Mouse (Mus musculus): ENCODE results near the gene AA467197. TPM values are rescaled to one million over a fixed set of nuclear protein-coding genes. Genes with fewer than 3 reads are reported as not detected.

AA467197 gene
- total and polyA plus RNA-seq, 2 experiments from 2014 or later = 0.16 TPM; not detected in 1

GRCm38 (mm10) chr2:122616237-122616636 is 20.5 kb upstream of the AA467197 start:
- 59% methylated on average over 6 of the region's 6 CpGs for WGBS
- TF ChIP-seq EP300 (IDR thresholded peaks at IDR 0.05; ENCODE audit: low read depth) = no peak
- no peak for TF ChIP-seq CTCF (IDR thresholded peaks at IDR 0.05; ENCODE audit: low read depth)
- Histone ChIP-seq H3K9ac (replicated peaks; ENCODE audit: low read depth, low read length) (no peak overlapping the region), H3K4me2 (ENCODE audit: low read depth, low read length) (no peak overlapping the region), H3K4me1 (ENCODE audit: control insufficient read depth, insufficient read depth) (no peaks in the 10 kb centered on the region), H3K4me3 (ENCODE audit: low read depth, low read length) (no peak overlapping the region), H3K27me3 (ENCODE audit: control insufficient read depth, insufficient read depth, low read length) (no peaks in the 10 kb centered on the region), H3K36me3 (replicated peaks; ENCODE audit: control insufficient read depth, insufficient read depth, low read length) (no peaks in the 10 kb centered on the region), H3K9me3 (replicated peaks; ENCODE audit: control insufficient read depth, low read length) (no peaks in the 10 kb centered on the region), H3K27ac (ENCODE audit: low read depth) (no peak overlapping the region)
- DNase-seq (ENCODE audit: low spot score) = no peak
- ATAC-seq (ENCODE audit: insufficient read depth, low read depth) = no peak

- no peak for DNase-seq (ENCODE audit: low spot score)
- no peaks in the 10 kb centered on the region for H3K36me3 ChIP-seq (replicated peaks; ENCODE audit: control insufficient read depth, insufficient read depth, low read length)
- no peaks in the 10 kb centered on the region for H3K4me1 ChIP-seq (ENCODE audit: control insufficient read depth, insufficient read depth)
- no peak overlapping the region for H3K27ac ChIP-seq (ENCODE audit: low read depth)
- no peak overlapping the region for H3K4me3 ChIP-seq (ENCODE audit: low read depth, low read length)
- no peaks in the 10 kb centered on the region for H3K27me3 ChIP-seq (ENCODE audit: control insufficient read depth, insufficient read depth, low read length)
- ATAC-seq (ENCODE audit: insufficient read depth, low read depth) = no peak
- H3K4me2 ChIP-seq (ENCODE audit: low read depth, low read length) = no peak overlapping the region
- WGBS = 74% methylated on average over 6 of the region's 6 CpGs
- TF ChIP-seq CTCF (IDR thresholded peaks at IDR 0.05; ENCODE audit: low read depth) (no peak), EP300 (IDR thresholded peaks at IDR 0.05; ENCODE audit: low read depth) (no peak)
- H3K9ac ChIP-seq (replicated peaks; ENCODE audit: low read depth, low read length) = no peak overlapping the region
- H3K9me3 ChIP-seq (replicated peaks; ENCODE audit: control insufficient read depth, low read length) = no peaks in the 10 kb centered on the region
These were observed 19.0 kb upstream of the AA467197 start for GRCm38 (mm10) chr2:122617792-122618191.

GRCm38 (mm10) chr2:122618719-122619118 is 18.1 kb upstream of the AA467197 start:
- H3K27ac ChIP-seq (ENCODE audit: low read depth) = no peak overlapping the region
- no peak overlapping the region for H3K4me2 ChIP-seq (ENCODE audit: low read depth, low read length)
- H3K36me3 ChIP-seq (replicated peaks; ENCODE audit: control insufficient read depth, insufficient read depth, low read length) = no peaks in the 10 kb centered on the region
- 29% methylated on average over 4 of the region's 4 CpGs for WGBS
- no peak overlapping the region for H3K4me3 ChIP-seq (ENCODE audit: low read depth, low read length)
- no peak overlapping the region for H3K9ac ChIP-seq (replicated peaks; ENCODE audit: low read depth, low read length)
- no peak for DNase-seq (ENCODE audit: low spot score)
- TF ChIP-seq EP300 (IDR thresholded peaks at IDR 0.05; ENCODE audit: low read depth) (no peak), CTCF (IDR thresholded peaks at IDR 0.05; ENCODE audit: low read depth) (no peak)
- no peaks in the 10 kb centered on the region for H3K9me3 ChIP-seq (replicated peaks; ENCODE audit: control insufficient read depth, low read length)
- no peak for ATAC-seq (ENCODE audit: insufficient read depth, low read depth)
- H3K27me3 ChIP-seq (ENCODE audit: control insufficient read depth, insufficient read depth, low read length) = no peaks in the 10 kb centered on the region
- H3K4me1 ChIP-seq (ENCODE audit: control insufficient read depth, insufficient read depth) = no peaks in the 10 kb centered on the region

- Histone ChIP-seq H3K9me3 (replicated peaks; ENCODE audit: control insufficient read depth, low read length) (no peaks in the 10 kb centered on the region), H3K27me3 (ENCODE audit: control insufficient read depth, insufficient read depth, low read length) (no peaks in the 10 kb centered on the region), H3K9ac (replicated peaks; ENCODE audit: low read depth, low read length) (no peak overlapping the region), H3K27ac (ENCODE audit: low read depth) (no peak overlapping the region), H3K4me1 (ENCODE audit: control insufficient read depth, insufficient read depth) (no peaks in the 10 kb centered on the region), H3K36me3 (replicated peaks; ENCODE audit: control insufficient read depth, insufficient read depth, low read length) (no peaks in the 10 kb centered on the region), H3K4me3 (ENCODE audit: low read depth, low read length) (no peak overlapping the region), H3K4me2 (ENCODE audit: low read depth, low read length) (no peak overlapping the region)
- WGBS = 81% methylated on average over 9 of the region's 9 CpGs
- DNase-seq (ENCODE audit: low spot score) (no peak), ATAC-seq (ENCODE audit: insufficient read depth, low read depth) (no peak)
- TF ChIP-seq EP300 (IDR thresholded peaks at IDR 0.05; ENCODE audit: low read depth) (no peak), CTCF (IDR thresholded peaks at IDR 0.05; ENCODE audit: low read depth) (no peak)
These were observed 15.3 kb upstream of the AA467197 start for GRCm38 (mm10) chr2:122621337-122622110.

- H3K4me2 ChIP-seq (ENCODE audit: low read depth, low read length) = no peak overlapping the region
- H3K27me3 ChIP-seq (ENCODE audit: control insufficient read depth, insufficient read depth, low read length) = 0 out of 2 replicates have a peak, but pooled peaks cover 4% of the 10 kb centered on the region
- H3K36me3 ChIP-seq (replicated peaks; ENCODE audit: control insufficient read depth, insufficient read depth, low read length) = no peaks in the 10 kb centered on the region
- no peak for TF ChIP-seq EP300 (IDR thresholded peaks at IDR 0.05; ENCODE audit: low read depth)
- no peak for TF ChIP-seq CTCF (IDR thresholded peaks at IDR 0.05; ENCODE audit: low read depth)
- DNase-seq (ENCODE audit: low spot score) = no peak
- H3K9ac ChIP-seq (replicated peaks; ENCODE audit: low read depth, low read length) = no peak overlapping the region
- ATAC-seq (ENCODE audit: insufficient read depth, low read depth) = no peak
- no peaks in the 10 kb centered on the region for H3K4me1 ChIP-seq (ENCODE audit: control insufficient read depth, insufficient read depth)
- no peaks in the 10 kb centered on the region for H3K9me3 ChIP-seq (replicated peaks; ENCODE audit: control insufficient read depth, low read length)
- no peak overlapping the region for H3K4me3 ChIP-seq (ENCODE audit: low read depth, low read length)
- H3K27ac ChIP-seq (ENCODE audit: low read depth) = no peak overlapping the region
- 52% methylated on average over 7 of the region's 7 CpGs for WGBS
These were observed 10.9 kb upstream of the AA467197 start for GRCm38 (mm10) chr2:122625930-122626329.

All from heart, postnatal 0 days (tissue).